Mouse (Mus musculus) stomach, embryonic 16.5 days (tissue): ENCODE results near the gene Mrps16. TPM values are rescaled to one million over a fixed set of nuclear protein-coding genes. Genes with fewer than 3 reads are reported as not detected.

ENCODE experiments used
- ATAC-seq: fragments of 200-750 bp; cut with Nextera tagmentation; 2 replicates; pipeline ENCODE4 v1.8.0; 2017; ENCODE audit warnings: moderate number of reproducible peaks, moderate TSS enrichment; ENCODE audit not compliant: insufficient read depth, low FRiP score
- H3K27ac ChIP-seq: fragments of 300-500 bp; sonication (generic); 2 replicates; pipeline ENCODE4 v1.5.1; 2014; ENCODE audit warnings: low read length
- H3K27me3 ChIP-seq: fragments of 300-500 bp; sonication (generic); 2 replicates; pipeline ENCODE4 v1.6.1; 2014; ENCODE audit warnings: low read length, control low read depth, mixed read lengths; ENCODE audit not compliant: control insufficient read depth, insufficient read depth
- H3K36me3 ChIP-seq: fragments of 300-500 bp; sonication (generic); 2 replicates; pipeline ENCODE4 v1.6.1; 2014; ENCODE audit warnings: low read length; ENCODE audit not compliant: control insufficient read depth, insufficient read depth
- H3K4me1 ChIP-seq: fragments of 300-500 bp; sonication (generic); 2 replicates; pipeline ENCODE4 v1.6.1; 2014; ENCODE audit warnings: low read length, control low read depth, mixed read lengths; ENCODE audit not compliant: control insufficient read depth, insufficient read depth
- H3K4me2 ChIP-seq: fragments of 300-500 bp; sonication (generic); 2 replicates; pipeline ENCODE4 v1.6.1; 2014; ENCODE audit warnings: low read depth, low read length, mixed read lengths
- H3K4me3 ChIP-seq: fragments of 300-500 bp; sonication (generic); replicated peaks from 2 replicates; pipeline ENCODE4 v1.5.1; 2014; ENCODE audit warnings: mild to moderate bottlenecking, low read length
- H3K9ac ChIP-seq: fragments of 300-500 bp; sonication (generic); 2 replicates; pipeline ENCODE4 v1.6.1; 2014; ENCODE audit warnings: low read length
- H3K9me3 ChIP-seq: fragments of 300-500 bp; sonication (generic); replicated peaks from 2 replicates; pipeline ENCODE4 v1.6.1; 2016; ENCODE audit warnings: low read length, control low read depth; ENCODE audit not compliant: control insufficient read depth
- WGBS: fragments of 180-500 bp; shearing (Covaris S2); extraction: QIAGEN DNeasy Blood & Tissue Kit; methylation state at CpG from one replicate; pipeline ENCODE4 v1.1.7; 2014; 5-methylcytosine and 5-hydroxymethylcytosine counted together
- polyA plus RNA-seq: library from polyadenylated mRNA; unstranded; fragments of >200 nt; fragmentation: Nextera tagmentation; extraction: Ambion mirVana; gene quantifications from 2 replicates; pipeline ENCODE4 v1.2.1, GENCODE M21; 2015

Mrps16 gene
- 80.0 and 85.7 TPM in 2 replicates for polyA plus RNA-seq

DNA sequence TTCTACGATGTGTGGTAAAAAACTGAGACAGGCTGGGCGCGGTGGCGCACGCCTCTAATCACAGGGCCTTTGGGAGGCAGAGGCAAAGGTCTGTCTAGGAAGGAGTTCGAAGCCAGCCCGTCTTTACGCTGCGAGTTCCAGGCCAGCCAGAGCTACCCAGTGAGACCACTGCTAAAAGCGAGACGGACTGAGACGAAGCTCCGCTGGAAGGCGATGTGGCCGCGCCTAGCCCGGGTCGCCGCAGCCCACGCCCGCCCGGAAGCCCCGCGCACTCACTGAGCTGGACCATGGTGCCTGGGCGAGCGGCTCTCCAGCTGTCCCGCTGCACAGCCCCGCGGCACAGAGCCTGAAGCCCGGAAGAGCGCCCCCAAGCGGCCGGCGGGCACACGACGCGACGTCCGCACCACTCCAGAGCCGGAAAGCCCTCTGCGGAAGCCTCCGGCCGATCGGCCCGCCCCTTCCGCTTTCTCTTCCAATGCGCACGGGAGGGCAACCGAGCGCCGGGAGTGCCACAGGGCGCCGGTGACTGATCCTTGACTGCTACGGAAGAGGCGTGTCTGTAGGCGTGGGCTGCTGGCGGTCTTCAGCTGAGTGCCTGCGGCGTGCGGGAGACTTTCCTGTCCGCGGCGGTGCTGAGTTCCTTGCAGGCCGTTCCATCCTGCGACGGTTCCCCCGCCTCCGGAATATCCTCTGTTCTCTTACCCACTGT lies at the start of gene Mrps16:
Gene Mrps16 (minus strand): TSS at position 430 of the 709 bp plus-strand sequence.
- peak within 1 kb of the TSS; percentile 86 for H3K4me3 ChIP-seq
- ATAC-seq = peak; percentile 97
- H3K9me3 ChIP-seq = no peaks in the 10 kb centered on the region
- H3K36me3 ChIP-seq = peaks cover 15% of the 10 kb centered on the region; the same call in 1 of the 2 replicates
- H3K4me2 ChIP-seq = peak within 1 kb of the TSS; percentile 73
- peaks cover 9% of the 10 kb centered on the region; the same call in 1 of the 2 replicates for H3K4me1 ChIP-seq
- under 1% methylated on average over 68 of the region's 68 CpGs for WGBS
- peak within 1 kb of the TSS; percentile 74 for H3K27ac ChIP-seq
- H3K9ac ChIP-seq = peak within 1 kb of the TSS; percentile 97
- no peaks in the 10 kb centered on the region for H3K27me3 ChIP-seq

DNA sequence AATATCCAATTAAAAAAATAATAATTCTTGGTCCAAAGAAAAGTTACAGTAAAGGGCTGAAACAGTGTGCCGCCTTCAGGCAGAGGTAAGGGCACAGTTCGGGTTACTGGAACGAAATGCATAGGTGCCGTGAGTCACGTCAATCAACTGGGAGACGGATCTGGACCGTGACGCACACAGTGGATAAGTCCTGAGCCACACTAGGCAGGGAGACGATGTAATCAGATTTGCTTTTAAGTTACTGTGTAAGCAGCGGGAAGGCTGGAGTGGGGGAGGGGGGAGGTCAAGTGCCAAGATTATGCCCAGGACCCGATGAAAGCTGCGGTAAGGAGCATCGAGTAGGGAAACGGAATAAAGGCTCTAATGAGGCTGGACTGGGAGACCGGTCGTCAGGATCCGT lies 48.8 kb upstream of the Mrps16 start:
- no peak overlapping the region for H3K4me2 ChIP-seq
- no peak for ATAC-seq
- WGBS = 61% methylated on average over 17 of the region's 17 CpGs

DNA sequence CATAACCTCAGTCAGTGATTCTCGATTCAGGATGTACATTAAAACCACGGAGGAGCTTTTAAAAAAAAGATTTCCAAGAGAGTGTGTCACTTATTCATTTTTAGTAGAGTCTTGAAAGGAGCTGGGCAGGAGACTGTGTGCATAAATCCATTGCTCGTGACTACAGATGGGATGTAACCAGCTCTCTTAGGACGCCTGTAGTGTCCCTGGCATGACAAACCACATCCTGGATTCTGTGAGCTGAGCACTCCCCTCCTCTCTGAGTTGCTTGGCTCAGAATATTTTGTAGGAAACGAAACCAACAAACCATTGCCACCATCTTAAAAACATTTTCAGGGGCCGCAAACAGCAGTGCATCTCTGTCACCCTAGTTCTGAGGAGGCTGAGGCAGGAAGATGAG lies 43.5 kb upstream of the Mrps16 start:
- Histone ChIP-seq H3K4me1 (no peaks in the 10 kb centered on the region), H3K36me3 (no peaks in the 10 kb centered on the region), H3K4me2 (no peak overlapping the region), H3K4me3 (no peak overlapping the region), H3K9ac (no peak overlapping the region), H3K27ac (no peak overlapping the region), H3K27me3 (no peaks in the 10 kb centered on the region), H3K9me3 (no peaks in the 10 kb centered on the region)
- ATAC-seq = no peak
- WGBS = 63% methylated on average over 6 of the region's 6 CpGs

More for the DNA sequence above, 48.8 kb upstream of the Mrps16 start:
- Histone ChIP-seq H3K4me1 (no peaks in the 10 kb centered on the region), H3K27ac (no peak overlapping the region), H3K9ac (no peak overlapping the region), H3K36me3 (no peaks in the 10 kb centered on the region), H3K9me3 (no peaks in the 10 kb centered on the region), H3K4me3 (no peak overlapping the region), H3K27me3 (no peaks in the 10 kb centered on the region)

DNA sequence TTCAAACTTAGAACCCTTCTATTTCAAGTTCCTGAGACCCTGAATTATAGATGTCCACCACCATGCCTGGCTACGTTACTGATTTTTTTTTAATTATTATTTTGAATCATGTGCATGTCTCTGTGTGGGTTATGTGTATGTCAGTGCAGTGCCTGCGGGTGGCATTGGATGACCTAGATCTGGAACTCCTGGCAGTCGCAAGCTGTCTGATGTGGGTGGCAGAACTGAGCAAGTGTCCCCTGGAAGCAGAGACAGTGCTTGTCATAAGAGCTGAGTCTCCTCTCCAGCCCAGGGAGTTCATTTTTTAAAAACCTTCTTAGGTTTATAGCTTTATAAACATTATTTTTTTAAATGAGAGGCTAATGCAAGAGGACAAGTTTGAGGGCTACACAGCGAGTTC lies 39.0 kb upstream of the Mrps16 start:
- Histone ChIP-seq H3K36me3 (no peaks in the 10 kb centered on the region), H3K4me3 (no peak overlapping the region), H3K9ac (no peak overlapping the region), H3K27me3 (no peaks in the 10 kb centered on the region), H3K4me1 (no peaks in the 10 kb centered on the region), H3K27ac (no peak overlapping the region), H3K9me3 (no peaks in the 10 kb centered on the region), H3K4me2 (no peak overlapping the region)
- no peak for ATAC-seq
- WGBS = 75% methylated on average over 4 of the region's 4 CpGs

DNA sequence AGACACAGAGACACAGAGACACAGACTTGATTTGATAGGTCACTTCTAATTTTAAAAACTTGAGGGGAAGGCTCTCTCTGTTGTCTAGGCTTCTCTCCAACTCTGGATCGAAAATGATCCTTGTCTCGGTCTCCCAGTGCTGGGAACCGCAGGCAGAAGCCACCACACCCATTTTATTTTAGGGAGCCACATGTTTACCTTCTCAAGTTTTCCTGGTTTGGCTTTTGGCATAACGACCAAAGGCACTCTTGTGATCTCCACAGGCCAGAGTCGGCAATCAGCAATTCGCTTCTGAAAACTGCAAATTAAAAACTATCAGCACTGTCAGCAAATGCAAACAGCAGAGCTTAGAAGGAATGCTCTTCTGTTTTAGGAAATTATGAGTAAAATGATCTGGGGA lies 38.3 kb upstream of the Mrps16 start:
- WGBS = 53% methylated on average over 6 of the region's 6 CpGs
- Histone ChIP-seq H3K27ac (no peak overlapping the region), H3K4me2 (no peak overlapping the region), H3K4me1 (no peaks in the 10 kb centered on the region), H3K27me3 (no peaks in the 10 kb centered on the region), H3K9ac (no peak overlapping the region), H3K9me3 (no peaks in the 10 kb centered on the region), H3K4me3 (no peak overlapping the region), H3K36me3 (no peaks in the 10 kb centered on the region)
- ATAC-seq = no peak

DNA sequence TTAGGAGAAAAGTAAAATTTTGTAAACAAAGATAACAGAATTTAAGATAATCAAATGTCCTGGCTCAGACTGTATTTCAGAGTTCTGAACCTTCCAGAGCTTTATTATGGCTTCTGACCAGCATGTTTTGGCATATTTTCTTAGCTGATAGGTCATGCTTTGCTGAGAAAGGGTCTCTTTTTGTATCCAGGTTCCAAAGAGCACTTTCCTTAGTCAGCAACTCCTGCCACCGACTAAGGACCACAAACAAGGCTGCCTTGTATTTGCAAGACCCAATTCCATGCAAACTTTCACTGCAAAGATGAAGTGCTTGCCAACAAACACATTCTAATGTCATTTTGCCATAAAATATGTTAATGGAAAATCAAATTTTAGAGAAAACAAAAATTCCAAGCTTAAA lies 36.4 kb upstream of the Mrps16 start:
- no peak overlapping the region for H3K9ac ChIP-seq
- no peak overlapping the region for H3K4me2 ChIP-seq
- no peak overlapping the region for H3K4me3 ChIP-seq
- 45% methylated on average over 1 of the region's 1 CpGs for WGBS
- no peaks in the 10 kb centered on the region for H3K9me3 ChIP-seq
- ATAC-seq = no peak
- H3K4me1 ChIP-seq = no peaks in the 10 kb centered on the region
- no peaks in the 10 kb centered on the region for H3K27me3 ChIP-seq
- H3K36me3 ChIP-seq = no peaks in the 10 kb centered on the region
- H3K27ac ChIP-seq = no peak overlapping the region

DNA sequence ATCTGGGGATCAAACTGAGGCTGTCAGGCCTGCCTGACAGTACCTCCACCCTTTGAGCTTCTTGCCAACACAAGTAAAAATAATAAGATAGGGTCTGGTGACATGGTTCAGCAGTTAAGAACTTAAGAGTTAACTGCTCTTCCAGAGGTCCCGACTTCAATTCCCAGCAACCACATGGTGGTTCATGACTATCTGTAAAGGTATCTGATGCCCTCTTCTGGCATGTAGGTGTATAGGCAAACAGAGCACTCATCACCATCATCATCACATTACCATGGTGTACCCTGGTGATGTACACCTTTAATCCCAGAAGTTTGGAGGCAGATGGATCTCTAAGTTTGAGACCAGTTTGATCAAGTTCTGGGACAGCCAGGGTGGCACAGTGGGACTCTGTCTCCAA lies 35.2 kb upstream of the Mrps16 start:
- WGBS = 51% methylated on average over 1 of the region's 1 CpGs
- no peaks in the 10 kb centered on the region for H3K27me3 ChIP-seq
- no peaks in the 10 kb centered on the region for H3K4me1 ChIP-seq
- no peak for ATAC-seq
- no peak overlapping the region for H3K27ac ChIP-seq
- H3K4me2 ChIP-seq = no peak overlapping the region
- H3K9me3 ChIP-seq = no peaks in the 10 kb centered on the region
- H3K36me3 ChIP-seq = no peaks in the 10 kb centered on the region
- no peak overlapping the region for H3K4me3 ChIP-seq
- H3K9ac ChIP-seq = no peak overlapping the region

DNA sequence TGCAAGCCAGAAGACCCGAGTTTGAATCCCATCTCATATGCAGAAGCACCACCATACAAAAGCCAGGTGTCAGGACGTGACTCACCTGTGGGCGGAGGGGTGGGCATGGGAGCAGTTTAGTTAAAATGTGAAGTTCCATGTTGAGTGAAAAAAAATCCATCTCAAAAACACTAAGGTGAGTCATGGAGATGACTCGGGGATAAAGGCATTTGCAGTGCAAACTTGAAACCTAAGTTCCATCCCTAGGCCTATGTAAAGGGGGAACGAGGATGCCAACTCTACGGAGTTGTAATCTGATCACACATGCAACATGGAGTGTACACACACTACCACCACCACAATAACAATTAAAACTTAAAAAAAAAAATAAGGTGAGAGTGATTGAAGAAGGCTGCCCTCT lies 29.6 kb upstream of the Mrps16 start:
- Histone ChIP-seq H3K4me3 (no peak overlapping the region), H3K9ac (no peak overlapping the region), H3K4me2 (no peak overlapping the region), H3K9me3 (no peaks in the 10 kb centered on the region), H3K4me1 (no peaks in the 10 kb centered on the region), H3K27me3 (no peaks in the 10 kb centered on the region), H3K27ac (no peak overlapping the region), H3K36me3 (no peaks in the 10 kb centered on the region)
- 85% methylated on average over 6 of the region's 6 CpGs for WGBS
- ATAC-seq = no peak

DNA sequence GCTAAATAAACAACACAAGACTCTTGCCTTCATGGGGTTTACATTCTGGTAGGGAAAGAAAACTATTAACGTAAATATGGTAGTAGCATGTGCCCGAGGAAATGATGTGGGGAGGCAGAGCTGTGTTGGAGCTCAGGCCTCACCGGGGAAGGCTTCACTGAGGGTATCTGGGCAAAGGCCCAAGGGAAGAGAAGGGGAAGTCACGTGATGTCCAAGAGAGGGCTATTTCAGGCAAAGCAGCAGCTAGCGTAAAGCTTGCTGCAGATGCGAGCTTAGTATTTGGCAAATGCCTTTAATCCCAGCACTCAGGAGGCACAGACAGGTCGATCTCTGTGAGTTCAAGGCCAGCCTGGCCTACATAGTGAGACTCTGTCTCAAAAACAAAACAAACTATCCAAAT lies 28.8 kb upstream of the Mrps16 start:
- no peak overlapping the region for H3K9ac ChIP-seq
- no peak overlapping the region for H3K4me3 ChIP-seq
- ATAC-seq = no peak
- H3K27ac ChIP-seq = no peak overlapping the region
- no peaks in the 10 kb centered on the region for H3K36me3 ChIP-seq
- no peaks in the 10 kb centered on the region for H3K4me1 ChIP-seq
- H3K9me3 ChIP-seq = no peaks in the 10 kb centered on the region
- 65% methylated on average over 7 of the region's 7 CpGs for WGBS
- no peaks in the 10 kb centered on the region for H3K27me3 ChIP-seq
- no peak overlapping the region for H3K4me2 ChIP-seq
